Mouse (Mus musculus): ENCODE results near the gene Chm. TPM values are rescaled to one million over a fixed set of nuclear protein-coding genes. Genes with fewer than 3 reads are reported as not detected.

The Chm gene
- polyA plus RNA-seq (2015; fragmentation: Nextera tagmentation; extraction: Ambion mirVana): 10.7 and 11.9 TPM in 2 replicates

GRCm38 (mm10) chrX:113185230-113185985 is at the start of gene Chm:
Chm (minus strand) TSS chrX:113185517.

MicroRNA genes within 50 kb of the gene (microRNA counts, 519-probe panel; counts per million panel counts)
- microRNA mmu-miR-361: 3,697 counts per million, percentile 27 among the panel's probes with 10 or more counts

Small RNA genes lying within 50 kb of the gene (microRNA-seq; reads per million reads assigned to microRNA genes)
- gene Mir361: 2,253 reads per million, percentile 84 among the genes with 10 or more reads in this experiment

Other genes starting within 250 kb of the Chm start
- 5.3 and 5.9 TPM in 2 replicates for gene Dach2, start 112.0 kb upstream of the Chm start, polyA plus RNA-seq (2015; fragmentation: Nextera tagmentation; extraction: Ambion mirVana)